Mouse (Mus musculus) left cerebral cortex, postnatal 4 days (tissue): ENCODE results near the gene Olfr722. TPM values are rescaled to one million over a fixed set of nuclear protein-coding genes. Genes with fewer than 3 reads are reported as not detected.
"Not testable (repeated sequence)": the region's sequence is repeated elsewhere in the genome, so short reads cannot be mapped to it uniquely, and the experiment has no call there.

Experiments used
- DNase-seq: peaks from one replicate; pipeline ENCODE4 v3.0.0-alpha.2; 2022
- intact Hi-C: fragments of 180-260 bp; cut with DNase I; formaldehyde crosslinking; loops from one replicate; pipeline ENCODE4 v1.15.1; 2025
- total RNA-seq, 2 experiments: library from RNA; stranded (reverse); gene quantifications; 2 replicates each; pipeline ENCODE4 v1.2.3; 2021

Olfr722 gene
- total RNA-seq, result not detected

DNA sequence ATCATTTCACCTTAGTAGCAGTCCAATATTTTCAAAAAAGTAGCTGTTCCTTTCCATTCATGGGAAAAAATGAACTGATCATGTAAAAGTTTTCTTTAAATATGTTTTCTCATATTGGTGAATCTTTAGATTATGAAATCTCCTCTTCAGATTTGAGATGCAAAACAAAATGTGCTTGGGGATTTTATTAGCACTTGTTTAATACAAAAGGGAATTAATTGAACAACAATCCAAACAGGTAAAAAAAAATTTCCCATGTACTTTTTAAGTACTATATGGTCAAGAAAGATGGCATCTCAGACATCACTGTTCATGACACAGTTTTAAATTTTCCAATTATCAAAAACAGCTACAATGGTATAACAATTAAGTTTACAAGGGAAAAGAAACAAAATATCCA, at the start of gene Olfr722:
Gene Olfr722, minus strand, starts transcription at position 101 of the 400 bp plus-strand sequence.
- no peak for DNase-seq
- intact Hi-C loops, result no loop called here

DNA sequence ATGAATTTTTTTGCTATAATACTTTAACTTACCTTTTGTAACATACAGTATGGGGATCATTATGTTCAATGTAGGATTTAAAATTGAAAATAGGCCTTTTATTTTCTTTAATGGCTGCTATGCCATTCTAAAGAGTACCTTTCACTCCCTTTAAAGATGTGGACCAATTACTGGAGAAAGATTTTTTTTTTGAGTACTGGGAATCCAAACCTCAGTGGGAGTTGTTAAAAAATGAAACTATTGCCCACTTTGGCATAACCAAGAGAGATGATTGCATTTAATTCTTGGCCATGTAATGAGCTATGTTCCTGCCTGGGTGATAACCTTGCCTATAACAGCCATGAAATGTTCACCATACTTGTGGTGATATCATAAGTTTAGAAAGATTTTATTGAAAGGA, 29.9 kb upstream of the Olfr722 start, which contains the start of gene Olfr723:
Gene Olfr723, minus strand, starts transcription at position 101 of the 400 bp plus-strand sequence.
- intact Hi-C loops, DNase-seq: not testable (repeated sequence)

DNA sequence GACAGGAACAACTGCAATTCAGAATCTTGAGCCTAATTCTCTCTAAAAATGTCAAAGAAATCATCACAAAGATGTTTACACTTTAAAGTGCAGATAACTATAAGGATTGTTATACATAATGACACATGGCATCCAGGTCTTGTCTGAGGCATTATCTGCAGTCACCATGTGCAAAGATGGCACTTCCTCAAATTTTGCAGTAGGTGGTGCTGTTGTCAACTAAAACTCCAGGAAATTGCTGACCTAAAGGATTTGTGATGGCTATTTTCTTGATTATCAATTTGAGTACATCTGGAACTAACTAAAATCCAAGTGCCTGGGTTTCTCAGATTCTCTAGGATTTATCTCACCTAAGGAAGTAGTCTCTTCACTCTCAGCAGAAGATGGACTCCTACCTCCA, 41.4 kb downstream of the Olfr722 start:
- intact Hi-C loops, result no loop called here

More for the DNA sequence above, 41.4 kb downstream of the Olfr722 start:
- no peak for DNase-seq

Other genes with a start within 250 kb of the Olfr722 start
- gene Armh4, start 118.6 kb downstream of the Olfr722 start, total RNA-seq, result 10 to 100 TPM; 23.0 to 23.6 TPM
- gene Olfr723, start 29.8 kb upstream of the Olfr722 start, total RNA-seq, result not detected
- gene Olfr724, start 61.3 kb upstream of the Olfr722 start, total RNA-seq, result not detected
- not detected for gene Olfr725, start 138.4 kb upstream of the Olfr722 start, total RNA-seq
- gene Olfr726, start 189.0 kb upstream of the Olfr722 start, total RNA-seq, result not detected
- not detected for gene Olfr727, start 221.2 kb upstream of the Olfr722 start, total RNA-seq
- not detected for gene Olfr728, start 240.7 kb upstream of the Olfr722 start, total RNA-seq